Mouse (Mus musculus) thymus, postnatal 36 days (tissue): ENCODE measurements around the gene Bmp3.

Experiments
- DNase-seq, 2 experiments: peaks; one replicate each; pipeline ENCODE4 v3.0.0; 2022; ENCODE audit warnings: mixed read lengths in 2 of 2

The Bmp3 gene

GRCm38 (mm10) chr5:98918716-98919115 is 64.5 kb downstream of the Bmp3 start:
- DNase-seq, result no peak

- no peak for DNase-seq
Observed at GRCm38 (mm10) chr5:98921608-98922007, 67.4 kb downstream of the Bmp3 start.

GRCm38 (mm10) chr5:98922921-98923320 is 68.7 kb downstream of the Bmp3 start:
- DNase-seq, result no peak
